Mouse (Mus musculus): ENCODE data around the gene Tmem110. TPM values are rescaled to one million over a fixed set of nuclear protein-coding genes. Genes with fewer than 3 reads are reported as not detected.

Gene Tmem110
- total RNA-seq, 2 experiments from 2014 or later: 18.7 to 21.0 TPM

- DNase-seq (ENCODE audit: low spot score in 2 of 2): no peak
- intact Hi-C loops (cut with DNase I): no loop called here
Measured at GRCm38 (mm10) chr14:30857990-30858389, 32.6 kb downstream of the Tmem110 start.

- intact Hi-C loops (cut with DNase I): no loop called here
- no peak for DNase-seq (ENCODE audit: low spot score in 2 of 2)
Measured at GRCm38 (mm10) chr14:30861421-30862125, 36.2 kb downstream of the Tmem110 start.

- DNase-seq (ENCODE audit: low spot score in 2 of 2): peak in 1 of 2 experiments; percentile 36
- intact Hi-C loops (cut with DNase I): no loop called here
Measured at GRCm38 (mm10) chr14:30862368-30862767, 37.0 kb downstream of the Tmem110 start.

- intact Hi-C loops (cut with DNase I): loop anchor here (5.0 kb wide), 1 partner anchor 38 kb away; the partner anchor contains the start of gene Tmem110
- no peak for DNase-seq (ENCODE audit: low spot score in 2 of 2)
Measured at GRCm38 (mm10) chr14:30865311-30865710, 39.9 kb downstream of the Tmem110 start.

GRCm38 (mm10) chr14:30867042-30867441 is 41.7 kb downstream of the Tmem110 start:
- intact Hi-C loops (cut with DNase I): loop anchor here (2.0 to 5.0 kb wide), 2 partner anchors 40 to 78 kb away; partner anchors contain the start of gene Tmem110
- DNase-seq (ENCODE audit: low spot score in 2 of 2): peak; percentile 61 to 77

- intact Hi-C loops (cut with DNase I): loop anchor here (5.0 kb wide), 1 partner anchor 42 kb away; the partner anchor contains the start of gene Tmem110
- no peak for DNase-seq (ENCODE audit: low spot score in 2 of 2)
Measured at GRCm38 (mm10) chr14:30868826-30869225, 43.4 kb downstream of the Tmem110 start.

GRCm38 (mm10) chr14:30869391-30869801 is 44.0 kb downstream of the Tmem110 start:
- intact Hi-C loops (cut with DNase I): loop anchor here (5.0 kb wide), 1 partner anchor 42 kb away; the partner anchor contains the start of gene Tmem110
- no peak for DNase-seq (ENCODE audit: low spot score in 2 of 2)

GRCm38 (mm10) chr14:30870206-30871147 is 45.1 kb downstream of the Tmem110 start:
- intact Hi-C loops (cut with DNase I): no loop called here
- DNase-seq (ENCODE audit: low spot score in 2 of 2): peak in 1 of 2 experiments; percentile 68

- intact Hi-C loops (cut with DNase I): no loop called here
- DNase-seq (ENCODE audit: low spot score in 2 of 2): no peak
Measured at GRCm38 (mm10) chr14:30874095-30874700, 48.8 kb downstream of the Tmem110 start.

- intact Hi-C loops (cut with DNase I): no loop called here
Measured at GRCm38 (mm10) chr14:30875130-30875865, 49.9 kb downstream of the Tmem110 start.

GRCm38 (mm10) chr14:30875955-30876354 is 50.6 kb downstream of the Tmem110 start:
- intact Hi-C loops (cut with DNase I): no loop called here
- DNase-seq (ENCODE audit: low spot score in 2 of 2): no peak

More at GRCm38 (mm10) chr14:30875130-30875865, 49.9 kb downstream of the Tmem110 start:
- no peak for DNase-seq (ENCODE audit: low spot score in 2 of 2)

- no peak for DNase-seq (ENCODE audit: low spot score in 2 of 2)
- intact Hi-C loops (cut with DNase I): no loop called here
Measured at GRCm38 (mm10) chr14:30876451-30876850, 51.1 kb downstream of the Tmem110 start.

GRCm38 (mm10) chr14:30877827-30878226 is 52.4 kb downstream of the Tmem110 start:
- intact Hi-C loops (cut with DNase I): no loop called here
- DNase-seq (ENCODE audit: low spot score in 2 of 2): no peak

GRCm38 (mm10) chr14:30878958-30879571 is 53.7 kb downstream of the Tmem110 start, which contains the start of gene Mustn1:
Gene Mustn1 (plus strand): TSS chr14:30879200.
- peak; percentile 45 to 66 for DNase-seq (ENCODE audit: low spot score in 2 of 2)
- intact Hi-C loops (cut with DNase I): no loop called here

- intact Hi-C loops (cut with DNase I): no loop called here
- DNase-seq (ENCODE audit: low spot score in 2 of 2): no peak
Measured at GRCm38 (mm10) chr14:30879794-30880193, 54.4 kb downstream of the Tmem110 start.

- intact Hi-C loops (cut with DNase I): no loop called here
- DNase-seq (ENCODE audit: low spot score in 2 of 2): no peak
Measured at GRCm38 (mm10) chr14:30880251-30880650, 54.9 kb downstream of the Tmem110 start.

GRCm38 (mm10) chr14:30880811-30881717 is 55.7 kb downstream of the Tmem110 start:
- intact Hi-C loops (cut with DNase I): no loop called here
- peak in 1 of 2 experiments; percentile 74 for DNase-seq (ENCODE audit: low spot score in 2 of 2)

- DNase-seq (ENCODE audit: low spot score in 2 of 2): no peak
- intact Hi-C loops (cut with DNase I): no loop called here
Measured at GRCm38 (mm10) chr14:30881718-30882108, 56.3 kb downstream of the Tmem110 start.

Data from left cerebral cortex, postnatal 25 days (tissue).